Mouse (Mus musculus): ENCODE data around the gene Mpp2.

Mpp2 gene

GRCm38 (mm10) chr11:102010140-102010539, 78.2 kb downstream of the Mpp2 start:
- no peak for DNase-seq (ENCODE audit: low spot score)

DNA sequence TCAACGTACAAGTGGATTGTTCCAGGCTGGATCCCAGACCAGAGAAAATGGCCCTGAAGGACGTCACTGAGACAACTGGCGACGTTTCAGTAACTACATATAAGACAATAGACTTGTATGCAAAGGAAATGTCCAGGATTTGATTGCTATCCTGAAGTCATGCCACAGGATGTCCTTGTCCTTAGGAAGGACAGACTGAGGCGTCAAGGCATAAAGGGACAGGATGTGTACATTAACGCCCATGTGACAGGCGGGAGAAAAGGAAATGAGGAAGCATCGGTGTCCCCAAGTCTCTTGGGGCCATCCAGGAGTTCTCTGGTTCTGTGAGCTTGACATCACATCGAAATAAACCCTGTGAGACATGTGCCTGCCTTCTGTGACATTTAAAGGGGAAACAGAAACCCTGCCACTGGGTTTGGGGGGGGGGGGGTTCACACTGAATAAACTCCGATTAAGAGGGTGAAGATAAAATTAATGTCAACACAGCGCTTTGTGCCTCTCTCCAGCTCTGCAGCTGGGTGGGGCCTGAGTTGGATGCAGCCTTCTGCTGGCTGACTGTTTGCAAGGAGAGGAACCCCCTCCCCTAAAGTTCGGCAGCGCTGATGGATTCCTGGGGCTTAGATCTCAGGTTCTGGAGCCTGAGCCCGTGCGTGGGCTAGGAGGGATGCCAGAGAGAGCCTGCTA, 79.2 kb downstream of the Mpp2 start:
- DNase-seq (ENCODE audit: low spot score), result peak; percentile 76

- DNase-seq (ENCODE audit: low spot score), result no peak
Measured at GRCm38 (mm10) chr11:102008372-102008771, 79.9 kb downstream of the Mpp2 start.

Measured in lung, postnatal 25 days (tissue).